Mouse (Mus musculus) thymus, postnatal 0 days (tissue): Measurements from ENCODE around the gene Rims3. TPM values are rescaled to one million over a fixed set of nuclear protein-coding genes. Genes with fewer than 3 reads are reported as not detected.

Experiments
- microRNA-seq: library from miRNA; unstranded; fragments of <30 nt; microRNA quantifications from one replicate; pipeline ENCODE4, GENCODE M21; 2016; ENCODE audit warnings: borderline number of aligned reads
- polyA plus RNA-seq: library from polyadenylated mRNA; unstranded; fragments of >200 nt; fragmentation: Nextera tagmentation; extraction: Ambion mirVana; gene quantifications from 2 replicates; pipeline ENCODE4 v1.2.1, GENCODE M21; 2015

Gene Rims3
- polyA plus RNA-seq, 1 experiment from 2014 or later: 0.35 TPM

Small RNAs within 50 kb of the gene (microRNA-seq; reads per million reads assigned to microRNA genes)
- gene Gm23936: not detected

Other genes starting within 250 kb of the Rims3 start
- gene Cited4, start 188.2 kb upstream of the Rims3 start, polyA plus RNA-seq: 3.8 and 4.1 TPM in 2 replicates
- gene Kcnq4, start 106.2 kb upstream of the Rims3 start, polyA plus RNA-seq: 0.32 and 0.34 TPM in 2 replicates
- gene Nfyc, start 23.2 kb upstream of the Rims3 start, polyA plus RNA-seq: 85.3 and 90.4 TPM in 2 replicates
- 23.7 and 23.8 TPM in 2 replicates for gene Exo5, start 70.2 kb downstream of the Rims3 start, polyA plus RNA-seq
- gene Zfp69, start 96.9 kb downstream of the Rims3 start, polyA plus RNA-seq: 2.4 and 3.8 TPM in 2 replicates
- 39.0 and 39.1 TPM in 2 replicates for gene Smap2, start 162.4 kb downstream of the Rims3 start, polyA plus RNA-seq
- 0.20 and 0.41 TPM in 2 replicates for gene Col9a2, start 184.6 kb downstream of the Rims3 start, polyA plus RNA-seq
- 49.0 and 50.2 TPM in 2 replicates for gene Zmpste24, start 243.4 kb downstream of the Rims3 start, polyA plus RNA-seq